Mouse (Mus musculus) layer of hippocampus, postnatal 25 days (tissue): ENCODE results near the gene Zic1. TPM values are rescaled to one million over a fixed set of nuclear protein-coding genes. Genes with fewer than 3 reads are reported as not detected.

Experiments
- DNase-seq, 2 experiments: peaks; one replicate each; pipeline ENCODE4 v3.0.0; 2022; ENCODE audit warnings: mixed read lengths in 2 of 2, low spot score in 1 of 2; ENCODE audit errors: extremely low spot score in 1 of 2
- total RNA-seq, 2 experiments: library from RNA; stranded (reverse); gene quantifications; 2 replicates each; pipeline ENCODE4 v1.2.3; 2021

The Zic1 gene
- total RNA-seq: 10 to 100 TPM; 10.1 to 13.2 TPM

DNA sequence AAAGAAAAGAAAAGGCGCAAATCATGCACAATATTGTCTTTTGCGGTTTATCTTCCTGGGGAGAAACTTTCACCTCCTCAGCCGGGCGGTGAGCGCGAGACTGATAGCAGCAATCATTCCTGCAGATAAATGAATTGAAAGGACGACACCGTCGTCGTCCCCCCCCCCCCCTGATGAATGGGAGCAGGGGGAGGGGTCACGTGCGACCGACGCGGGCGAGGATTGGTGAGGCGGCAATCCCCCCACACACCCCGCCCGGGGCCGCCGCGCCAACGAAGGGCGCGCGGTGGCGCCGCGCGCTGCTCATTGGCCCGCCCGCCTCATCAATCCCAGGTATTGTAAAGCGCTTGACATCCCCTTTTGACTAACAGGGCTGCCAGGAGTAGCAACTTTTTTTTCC lies at the start of gene Zic1:
Gene Zic1 (minus strand): TSS at position 147 of the 400 bp plus-strand sequence.
- no peak for DNase-seq

GRCm38 (mm10) chr9:91414007-91414661 lies 48.5 kb upstream of the Zic1 start:
- DNase-seq: no peak

DNA sequence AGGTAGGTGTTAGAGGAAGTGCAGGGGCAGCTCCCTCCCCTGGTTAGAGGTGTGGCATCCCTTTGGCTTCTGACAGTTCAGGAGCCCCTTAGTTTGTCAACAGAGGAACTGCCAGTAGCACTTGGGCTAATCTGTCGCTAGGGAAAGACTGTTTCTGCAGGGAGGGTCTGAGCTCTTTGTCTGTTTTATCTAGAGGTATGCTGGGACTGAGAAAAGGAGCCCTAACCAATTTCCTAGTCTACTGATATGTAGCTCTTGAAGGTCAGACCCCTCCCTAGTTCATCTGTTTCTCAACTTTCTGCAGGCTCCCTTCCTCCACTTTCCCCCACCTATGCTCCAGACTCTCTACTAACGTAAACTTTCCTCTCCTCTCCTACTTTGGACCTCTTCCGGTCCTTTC lies 44.2 kb upstream of the Zic1 start:
- no peak for DNase-seq

DNA sequence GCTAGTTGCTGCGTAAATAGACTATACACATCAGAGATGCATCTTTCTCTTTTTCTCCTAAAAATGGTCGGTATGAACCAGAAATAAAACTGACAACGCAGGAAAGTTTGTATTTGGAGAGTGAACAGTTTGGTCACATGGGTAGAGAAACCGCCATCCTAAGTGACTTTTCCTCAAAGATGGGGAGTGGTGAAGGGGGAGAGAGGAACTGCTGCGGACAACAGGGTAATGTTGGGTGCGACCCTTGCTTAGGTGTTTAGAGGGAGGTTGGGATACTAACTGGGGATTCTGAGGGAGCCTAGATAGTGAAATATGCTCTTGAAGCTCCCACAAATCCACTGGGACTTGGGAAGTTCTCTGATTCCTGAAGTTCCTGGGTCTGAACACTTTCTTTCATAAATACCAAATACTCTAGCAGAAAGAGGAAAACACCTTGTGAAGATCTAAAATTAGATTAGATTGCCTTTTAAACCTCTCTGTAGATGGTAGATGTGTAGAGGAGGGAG lies 40.7 kb upstream of the Zic1 start:
- no peak for DNase-seq

DNA sequence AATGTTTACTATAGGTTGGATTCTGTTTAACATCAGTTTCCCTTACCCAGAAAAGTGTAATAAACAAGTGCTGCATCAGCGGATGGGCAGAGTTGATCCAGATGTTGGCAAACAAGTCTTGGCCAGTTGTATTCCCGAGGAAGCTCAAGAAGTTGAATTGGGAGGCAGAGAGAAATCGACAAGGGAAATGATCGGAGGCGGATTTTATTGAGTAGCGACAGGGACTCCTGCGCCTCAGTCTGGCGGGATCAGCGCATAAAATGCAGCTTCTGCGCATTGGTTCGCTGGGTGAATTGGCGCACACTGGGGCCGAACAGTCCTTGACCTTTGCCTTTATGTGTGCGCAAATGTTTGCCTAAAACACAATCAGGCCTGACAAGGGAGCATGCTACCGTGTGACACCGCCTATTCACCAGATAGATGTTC lies 40.2 kb upstream of the Zic1 start:
- no peak for DNase-seq

DNA sequence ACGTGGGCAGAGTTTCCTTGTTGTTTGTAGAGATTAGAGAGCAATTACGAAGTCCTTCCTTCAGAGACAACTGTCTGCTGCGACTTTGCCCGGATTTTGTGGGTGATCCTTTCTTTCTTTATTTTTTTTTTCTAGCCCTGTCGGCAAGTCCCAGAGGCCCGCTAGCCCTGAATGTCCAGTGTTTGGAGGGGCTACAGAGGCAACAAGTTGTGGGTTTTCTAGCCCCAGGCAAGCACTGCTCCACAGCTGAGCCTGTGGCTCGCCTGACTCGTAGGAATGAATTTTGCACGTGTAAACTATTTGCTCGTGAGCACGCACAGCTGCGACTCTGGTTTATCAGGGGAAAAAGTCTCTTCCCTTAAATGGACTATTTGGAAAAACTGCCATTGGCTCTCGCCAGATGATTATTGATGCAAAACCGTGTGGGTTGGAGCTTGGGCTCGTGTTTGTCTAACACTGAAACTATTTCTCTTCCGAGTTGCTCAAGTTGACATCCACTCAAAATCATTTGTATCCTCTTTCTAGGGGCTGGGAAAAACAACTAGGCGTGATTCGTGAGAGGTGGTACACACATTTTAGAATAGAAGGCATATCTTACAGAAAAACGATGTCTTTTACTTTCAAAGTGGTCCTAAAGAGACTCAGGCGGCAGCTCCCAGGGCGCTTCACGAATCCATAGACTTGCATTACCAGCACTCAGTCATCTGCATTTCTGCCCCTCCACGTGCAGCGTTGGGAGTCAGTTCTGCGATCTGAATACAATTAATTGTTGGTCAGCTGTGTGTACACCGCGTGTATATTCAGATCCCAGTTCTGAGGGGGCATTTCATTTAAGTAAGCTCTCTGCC lies 39.5 kb upstream of the Zic1 start:
- DNase-seq: no peak

DNA sequence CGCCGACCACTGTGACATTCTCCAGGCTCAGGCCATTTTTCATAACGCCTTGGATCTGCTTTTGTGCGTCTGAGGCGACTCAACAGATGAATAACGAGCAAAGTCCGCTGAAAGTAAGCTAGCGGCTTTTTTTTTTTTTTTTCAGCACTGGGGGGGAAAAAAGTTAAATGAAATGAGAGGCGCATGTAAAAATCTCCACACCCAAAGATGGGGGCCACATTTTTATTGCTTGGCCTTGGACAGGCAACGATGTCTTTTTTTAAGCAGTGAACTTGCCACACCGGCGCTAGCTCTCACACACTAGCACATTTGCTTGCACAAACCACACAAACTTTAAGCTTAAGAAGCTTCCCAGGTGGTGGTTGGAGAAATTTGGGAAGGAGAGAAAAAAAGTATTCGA lies 38.6 kb upstream of the Zic1 start:
- no peak for DNase-seq

GRCm38 (mm10) chr9:91401471-91401870 lies 35.9 kb upstream of the Zic1 start:
- DNase-seq: no peak

DNA sequence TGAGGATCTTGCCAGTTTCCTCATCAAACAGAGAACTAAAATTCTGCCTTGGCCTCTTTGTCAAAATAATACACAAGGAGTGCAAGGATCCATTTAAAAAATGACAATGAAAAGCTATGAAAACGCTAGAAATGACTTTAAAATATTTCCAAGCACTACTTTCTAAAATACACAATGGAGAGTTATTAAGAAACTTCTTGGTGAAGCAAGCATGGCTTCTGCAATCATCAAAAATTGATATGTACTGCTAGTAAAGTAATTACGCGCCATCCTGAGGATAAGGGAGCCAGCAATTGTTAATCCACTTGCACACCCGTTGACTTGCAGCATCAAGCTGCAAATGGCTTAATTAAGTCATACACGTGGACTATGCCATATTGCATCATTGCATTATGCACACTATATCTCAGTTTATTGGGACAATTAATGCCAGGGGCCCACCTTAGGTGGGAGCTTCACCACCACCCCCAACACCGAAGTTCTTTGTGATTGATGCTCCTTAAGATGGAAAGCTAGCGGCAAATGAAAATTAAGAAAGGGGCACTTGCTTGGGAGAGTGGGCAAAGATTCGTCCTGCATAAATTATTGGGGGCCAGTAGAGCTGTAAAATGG lies 35.0 kb upstream of the Zic1 start:
- no peak for DNase-seq

DNA sequence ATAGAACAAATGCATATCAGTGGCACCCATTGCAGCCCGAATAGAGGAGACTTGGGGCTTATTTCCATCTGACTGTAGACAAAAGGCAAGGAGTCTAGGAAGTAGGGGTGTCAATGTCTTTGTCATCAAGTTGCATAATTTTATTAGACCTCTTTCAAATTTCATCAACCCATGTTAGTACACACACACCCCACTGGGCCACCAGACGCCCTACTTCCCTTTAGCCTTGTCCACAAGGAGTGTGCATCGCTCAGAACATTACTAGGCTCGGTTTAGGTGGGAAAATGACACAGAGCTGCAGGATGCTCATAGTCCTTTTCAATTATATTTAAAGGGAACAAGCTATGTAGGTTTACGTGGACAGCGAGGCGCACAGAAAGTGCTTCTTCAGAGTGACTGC lies 34.4 kb upstream of the Zic1 start:
- DNase-seq: no peak

DNA sequence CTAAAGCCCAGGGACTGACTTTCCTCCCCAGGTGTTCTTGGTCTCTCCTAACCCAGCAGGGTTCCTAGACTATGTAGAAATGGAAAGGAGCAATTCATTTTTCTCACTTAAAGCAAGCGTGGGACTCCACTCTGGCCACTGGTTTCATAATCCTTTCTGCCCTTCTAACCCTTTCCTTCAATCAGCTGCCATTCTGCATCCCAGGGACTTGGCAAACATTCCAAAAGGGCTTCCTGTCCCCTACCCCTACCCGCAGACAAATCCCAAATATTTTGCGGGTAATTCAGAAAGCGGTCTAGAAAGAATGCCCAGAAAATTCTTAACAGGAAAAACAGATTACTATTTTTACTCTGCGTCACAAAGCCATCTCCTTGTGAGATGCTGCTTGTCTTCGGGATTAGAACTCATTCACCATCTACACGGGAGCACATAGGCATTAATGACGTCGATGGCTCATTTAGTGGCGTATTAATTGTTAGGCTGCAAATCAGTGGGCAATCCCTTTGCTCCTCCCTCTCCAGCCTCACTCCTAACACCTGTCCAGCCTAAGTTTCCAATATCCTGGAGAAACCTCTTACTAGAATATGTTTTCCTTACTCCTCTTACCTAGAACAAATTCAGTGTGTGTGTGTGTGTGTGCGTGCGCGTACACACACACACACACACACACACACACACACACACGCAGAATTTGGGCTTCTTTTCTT lies 29.6 kb upstream of the Zic1 start:
- no peak for DNase-seq

GRCm38 (mm10) chr9:91394211-91394646 lies 28.6 kb upstream of the Zic1 start:
- DNase-seq: no peak

- no peak for DNase-seq
These were observed 27.9 kb upstream of the Zic1 start for GRCm38 (mm10) chr9:91393376-91394068.

GRCm38 (mm10) chr9:91388173-91388572 lies 22.6 kb upstream of the Zic1 start:
- no peak for DNase-seq

GRCm38 (mm10) chr9:91387740-91388080 lies 22.1 kb upstream of the Zic1 start:
- DNase-seq: no peak

GRCm38 (mm10) chr9:91386891-91387739 lies 21.5 kb upstream of the Zic1 start:
- no peak for DNase-seq

- no peak for DNase-seq
These were observed 20.9 kb upstream of the Zic1 start for GRCm38 (mm10) chr9:91386502-91386890.

GRCm38 (mm10) chr9:91385561-91386430 lies 20.2 kb upstream of the Zic1 start:
- no peak for DNase-seq
